In genomic region chr14:73894844-73895243, GRCm38 (mm10) we compare ENCODE assay signal across 27 mouse cellular contexts.
"Had no signal": no experiment of that assay in that cellular context is flagged by ENCODE, and none has a peak within 500 bp of the region (broad histone marks: within the 10 kb centered on the region; RNA-seq: fewer than 3 reads in every experiment).

No protein-coding gene starts in this region.

- ATAC-seq: forebrain, embryonic 13.5 days; forebrain, embryonic 15.5 days; forebrain, embryonic 16.5 days; forebrain, postnatal 0 days had no signal

- DNase-seq: cerebellum, adult 8-10 months; cerebellum, adult 9-10 months; cerebellum, adult 9-11 months; cerebellum, postnatal 10 days; cerebellum, postnatal 14 days; cerebellum, postnatal 25 days; cerebellum, postnatal 36 days; embryo, embryonic 11 days; forebrain, postnatal 0 days; gastrocnemius, adult 2 months; gastrocnemius, postnatal 10 days; gastrocnemius, postnatal 25 days; gastrocnemius, postnatal 36 days; heart, adult 11 months; heart, adult 18-20 months; heart, adult 2 months had no signal

- H3K9ac ChIP-seq: embryonic facial prominence, embryonic 12.5 days; embryonic facial prominence, embryonic 13.5 days; embryonic facial prominence, embryonic 15.5 days; forebrain, embryonic 12.5 days; forebrain, embryonic 13.5 days; forebrain, embryonic 15.5 days; forebrain, postnatal 0 days had no signal

- H3K27ac ChIP-seq: embryonic facial prominence, embryonic 10.5 days; embryonic facial prominence, embryonic 12.5 days; embryonic facial prominence, embryonic 13.5 days; embryonic facial prominence, embryonic 15.5 days; forebrain, embryonic 10.5 days; forebrain, embryonic 12.5 days; forebrain, embryonic 13.5 days; forebrain, embryonic 15.5 days; gastrocnemius, adult 2 months; heart, adult 2 months; heart, embryonic 10.5 days had no signal

- H3K9me3 ChIP-seq: embryonic facial prominence, embryonic 10.5 days; embryonic facial prominence, embryonic 12.5 days; embryonic facial prominence, embryonic 13.5 days; embryonic facial prominence, embryonic 15.5 days; forebrain, embryonic 10.5 days; forebrain, embryonic 12.5 days; forebrain, embryonic 13.5 days; forebrain, embryonic 15.5 days; heart, embryonic 10.5 days had no signal

- H3K4me3 ChIP-seq: embryonic facial prominence, embryonic 10.5 days; embryonic facial prominence, embryonic 12.5 days; embryonic facial prominence, embryonic 13.5 days; embryonic facial prominence, embryonic 15.5 days; erythroblast, embryonic 14.5 days; forebrain, embryonic 10.5 days; forebrain, embryonic 12.5 days; forebrain, embryonic 13.5 days; forebrain, embryonic 15.5 days; gastrocnemius, adult 2 months; heart, adult 2 months; heart, embryonic 10.5 days had no signal

- H3K4me2 ChIP-seq: embryonic facial prominence, embryonic 12.5 days; embryonic facial prominence, embryonic 13.5 days; embryonic facial prominence, embryonic 15.5 days; forebrain, embryonic 12.5 days; forebrain, embryonic 13.5 days; forebrain, embryonic 15.5 days had no signal

- H3K36me3 ChIP-seq: embryonic facial prominence, embryonic 10.5 days; embryonic facial prominence, embryonic 12.5 days; embryonic facial prominence, embryonic 13.5 days; embryonic facial prominence, embryonic 15.5 days; forebrain, embryonic 10.5 days; forebrain, embryonic 12.5 days; forebrain, embryonic 15.5 days; heart, embryonic 10.5 days had no signal

- H3K4me1 ChIP-seq: embryonic facial prominence, embryonic 10.5 days; embryonic facial prominence, embryonic 12.5 days; embryonic facial prominence, embryonic 13.5 days; embryonic facial prominence, embryonic 15.5 days; forebrain, embryonic 10.5 days; forebrain, embryonic 12.5 days; forebrain, embryonic 13.5 days; forebrain, embryonic 15.5 days; heart, embryonic 10.5 days had no signal

- H3K27me3 ChIP-seq: embryonic facial prominence, embryonic 12.5 days; embryonic facial prominence, embryonic 13.5 days; embryonic facial prominence, embryonic 15.5 days; forebrain, embryonic 12.5 days; forebrain, embryonic 13.5 days; forebrain, embryonic 15.5 days had no signal
